Mouse (Mus musculus) gastrocnemius, adult 8-10 months (tissue): ENCODE results near the gene Nsun2. TPM values are rescaled to one million over a fixed set of nuclear protein-coding genes. Genes with fewer than 3 reads are reported as not detected.
"Not testable (repeated sequence)": the region's sequence is repeated elsewhere in the genome, so short reads cannot be mapped to it uniquely, and the experiment has no call there.

ENCODE experiments used
- DNase-seq, 2 experiments: peaks; one replicate each; pipeline ENCODE4 v3.0.0; 2022; ENCODE audit warnings: low spot score in 2 of 2
- total RNA-seq, 4 experiments: library from RNA; stranded (reverse); gene quantifications; 2 replicates each; pipeline ENCODE4 v1.2.4; 2022

Nsun2 gene
- total RNA-seq, 4 experiments from 2014 or later: 41.3 to 58.5 (median 46.7) TPM

DNA sequence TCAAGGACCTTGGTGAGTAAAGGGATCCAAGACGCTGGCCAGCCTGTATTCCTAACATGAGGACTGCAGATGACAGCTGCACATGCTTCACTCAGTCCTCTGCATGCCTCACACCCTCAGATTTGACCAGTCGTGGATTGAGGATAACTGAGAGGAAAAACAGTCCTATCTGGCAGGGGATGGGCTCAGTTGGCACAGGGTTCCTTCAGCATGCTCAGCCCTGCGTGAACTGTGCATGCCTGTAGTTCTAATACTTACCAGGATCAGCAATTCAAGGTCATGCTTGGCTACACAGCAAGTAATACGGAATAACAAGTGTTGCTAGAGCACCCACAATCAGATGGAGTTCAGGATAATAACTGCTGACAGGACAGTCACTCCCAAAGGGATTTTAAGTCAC is 98.1 kb downstream of the Nsun2 start:
- no peak for DNase-seq

DNA sequence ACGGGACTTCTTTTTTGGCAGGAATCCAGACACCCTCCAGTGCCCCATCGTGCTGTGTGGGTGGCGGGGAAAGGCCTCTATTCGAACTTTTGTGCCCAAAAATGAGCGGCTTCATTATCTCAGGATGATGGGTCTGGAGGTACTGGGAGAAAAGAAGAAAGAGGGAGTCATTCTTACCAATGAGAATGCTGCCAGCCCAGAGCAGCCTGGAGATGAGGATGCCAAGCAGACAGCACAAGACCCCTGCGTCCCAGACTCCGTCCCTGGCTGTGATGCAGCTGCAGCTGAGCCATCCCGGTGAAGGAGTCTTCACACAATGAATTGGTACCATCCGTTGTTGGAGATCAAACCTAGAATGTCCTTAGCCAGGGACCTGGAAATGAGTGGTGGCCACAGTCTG is 100.0 kb downstream of the Nsun2 start:
- DNase-seq: no peak

DNA sequence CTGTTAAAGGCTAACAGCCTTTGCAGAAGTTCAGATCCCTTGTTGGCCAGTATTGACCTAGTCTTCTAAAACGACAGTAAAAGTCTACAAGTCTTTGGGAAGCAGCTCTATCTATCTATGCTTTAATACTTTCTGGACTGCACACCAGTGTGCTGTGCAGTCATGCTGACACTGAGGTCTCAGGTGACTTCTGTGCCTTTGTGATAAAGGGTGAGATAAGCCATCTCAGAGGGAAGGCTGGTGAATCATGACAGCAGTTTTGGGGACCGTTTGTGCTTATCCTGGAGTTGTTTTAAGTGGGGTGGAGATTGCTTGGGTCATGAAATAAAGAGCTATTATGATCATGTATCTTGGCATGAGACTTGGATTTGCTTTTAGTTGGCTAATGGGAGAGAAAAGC is 100.4 kb downstream of the Nsun2 start:
- DNase-seq: no peak

DNA sequence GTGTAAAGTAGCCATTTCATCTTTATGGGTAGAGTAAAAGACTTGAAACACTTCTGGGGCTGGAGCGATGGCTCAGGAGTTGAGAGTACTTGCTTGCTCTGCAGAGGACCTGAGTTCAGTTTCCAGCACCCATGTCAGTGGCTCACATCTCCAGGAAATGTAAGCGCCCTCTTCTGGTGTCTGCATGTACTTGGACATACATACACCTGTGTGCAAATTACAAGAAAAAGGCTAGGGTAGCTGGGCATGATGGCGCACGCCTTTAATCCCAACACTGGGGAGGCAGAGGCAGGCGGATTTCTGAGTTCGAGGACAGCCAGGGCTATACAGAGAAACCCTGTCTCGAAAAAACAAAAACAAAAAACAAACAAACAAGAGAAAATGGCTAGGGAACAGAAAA is 102.3 kb downstream of the Nsun2 start:
- not testable (repeated sequence) for DNase-seq

DNA sequence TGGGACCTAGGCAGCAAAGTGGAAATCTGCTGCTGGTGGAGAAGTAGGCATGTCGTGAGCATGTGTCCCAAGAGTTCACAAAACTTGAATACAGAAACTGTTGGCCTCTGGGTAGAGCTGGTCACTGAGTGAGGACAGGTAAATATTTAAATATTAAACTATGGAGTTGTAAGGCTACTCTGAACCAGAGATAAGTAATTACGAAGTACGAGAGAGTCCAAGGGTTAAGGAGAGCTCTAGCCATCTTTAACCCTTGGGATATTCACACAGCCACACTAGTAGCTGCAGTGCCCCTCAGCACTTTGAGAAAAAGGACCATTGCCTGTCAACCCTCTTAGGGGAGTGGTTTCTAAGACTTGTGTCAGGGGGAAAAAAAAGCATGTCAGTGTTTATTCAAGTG is 102.8 kb downstream of the Nsun2 start:
- DNase-seq: no peak

DNA sequence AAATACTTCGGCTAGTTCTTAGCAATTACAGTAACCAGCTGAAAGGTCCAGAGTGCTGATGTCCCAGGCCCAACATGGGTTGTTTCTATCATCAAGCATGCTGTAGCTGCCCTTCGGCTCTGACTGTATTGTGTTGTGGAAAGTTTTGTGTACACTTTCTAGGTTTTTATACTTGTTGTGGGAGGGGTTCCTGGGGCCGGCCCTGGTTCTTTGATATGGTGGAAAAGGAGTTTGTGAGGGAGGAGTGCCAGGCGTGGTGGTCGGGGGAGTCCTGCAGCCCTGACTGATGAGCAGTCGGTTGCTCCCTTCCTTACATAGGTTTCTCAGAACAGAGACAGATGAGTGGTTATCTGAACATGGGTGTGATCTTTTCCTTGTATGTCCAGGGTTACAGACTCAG is 103.3 kb downstream of the Nsun2 start:
- no peak for DNase-seq

DNA sequence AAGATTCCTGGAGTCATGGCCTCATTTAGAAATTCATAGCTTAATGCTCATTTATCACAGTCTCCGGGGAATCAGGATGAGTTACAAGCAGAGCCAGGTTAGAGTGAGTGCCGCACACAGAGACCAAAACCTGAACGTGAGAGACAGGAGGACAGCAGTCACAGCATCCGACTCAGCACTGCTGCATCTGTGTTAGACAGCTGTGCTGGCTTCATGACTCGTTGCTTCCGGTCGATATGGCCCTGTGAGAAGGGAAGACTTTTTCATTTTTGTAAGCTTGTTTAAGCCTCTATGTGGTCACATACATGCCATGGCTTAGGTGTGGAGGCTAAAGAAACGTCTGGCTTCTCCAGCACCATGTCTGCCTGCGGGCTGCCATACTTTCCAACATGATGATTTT is 104.1 kb downstream of the Nsun2 start:
- DNase-seq: no peak

DNA sequence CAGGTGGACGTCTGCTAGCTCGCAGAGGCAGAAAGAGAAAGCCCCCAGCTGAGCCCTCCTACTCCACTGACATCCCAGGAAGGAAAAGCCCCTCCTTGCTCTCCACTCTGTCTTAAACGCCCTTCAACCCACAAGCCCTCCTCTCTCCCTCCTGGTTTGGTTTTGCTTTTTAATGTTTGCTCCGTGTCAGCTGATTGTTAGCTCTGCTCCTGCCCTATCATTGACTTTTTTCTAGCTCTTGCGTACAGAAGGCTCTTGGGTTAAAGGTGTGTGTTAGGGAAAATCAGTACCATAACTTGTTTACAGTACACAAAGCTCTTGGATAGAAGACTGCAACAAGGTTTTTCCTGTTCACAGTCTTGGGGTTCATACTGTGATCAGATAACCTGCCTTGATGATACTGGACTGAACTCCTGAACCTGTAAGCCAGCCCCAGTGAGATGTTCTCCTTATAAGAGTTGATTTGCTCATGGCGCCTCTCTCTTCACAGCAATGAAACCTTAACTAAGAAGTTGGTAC is 104.6 kb downstream of the Nsun2 start:
- DNase-seq: no peak

DNA sequence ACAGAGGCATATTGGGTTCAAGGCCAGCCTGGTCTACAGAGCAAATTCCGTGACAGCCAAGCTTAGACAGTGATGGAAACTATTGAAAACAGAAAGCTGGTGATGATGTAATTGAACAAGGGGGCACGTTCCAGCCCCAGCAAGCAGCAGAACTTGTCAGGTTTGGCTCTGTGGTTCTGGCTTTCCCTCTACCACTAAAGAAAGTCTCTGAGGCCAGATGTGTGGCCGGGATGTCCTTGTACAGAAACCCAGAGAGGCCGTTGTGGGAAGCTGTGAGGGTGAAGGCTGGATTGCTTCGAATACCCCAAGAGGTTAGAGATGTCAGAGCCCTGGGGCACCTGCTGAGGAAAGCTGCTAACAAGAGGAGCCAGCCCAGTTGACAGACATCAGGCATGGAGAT is 105.7 kb downstream of the Nsun2 start:
- no peak for DNase-seq

DNA sequence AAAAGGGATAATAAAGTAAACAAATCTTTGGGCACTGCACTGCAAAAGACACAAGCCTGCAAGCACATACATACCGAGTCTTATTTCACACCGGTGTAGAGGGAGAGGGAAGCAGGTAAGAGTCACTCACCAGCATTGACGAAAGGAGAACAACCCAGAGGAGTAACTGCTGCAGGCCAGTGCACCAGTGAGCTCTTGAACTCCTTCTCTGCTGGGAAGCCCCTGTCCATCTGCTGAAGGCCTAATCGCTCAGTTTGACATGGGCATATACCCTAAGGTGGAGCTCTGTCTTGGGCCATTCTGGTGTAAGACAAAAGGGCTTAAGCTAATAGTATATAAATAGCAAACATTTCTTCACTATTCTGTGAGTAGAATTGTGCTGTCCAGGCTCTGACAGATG is 106.6 kb downstream of the Nsun2 start:
- DNase-seq: no peak

DNA sequence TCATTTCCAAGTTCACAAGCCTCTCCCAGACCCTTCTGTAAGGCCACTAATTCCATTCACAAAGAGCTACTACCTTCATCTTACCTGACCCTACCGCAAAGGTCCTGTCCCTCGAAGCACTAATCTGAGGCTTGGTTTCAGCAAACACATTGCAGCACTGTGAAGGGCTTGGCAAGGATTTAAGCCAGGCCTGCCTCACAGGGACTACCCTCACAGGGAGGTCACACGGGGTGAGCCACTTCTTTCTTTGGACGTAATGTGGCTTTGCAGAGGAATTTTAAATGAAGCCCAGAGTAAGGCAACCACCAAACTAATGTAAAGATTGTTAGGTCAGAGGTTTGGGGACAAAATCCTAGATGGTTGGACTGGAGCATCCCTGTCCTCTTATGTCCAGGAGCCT is 107.0 kb downstream of the Nsun2 start:
- DNase-seq: no peak

DNA sequence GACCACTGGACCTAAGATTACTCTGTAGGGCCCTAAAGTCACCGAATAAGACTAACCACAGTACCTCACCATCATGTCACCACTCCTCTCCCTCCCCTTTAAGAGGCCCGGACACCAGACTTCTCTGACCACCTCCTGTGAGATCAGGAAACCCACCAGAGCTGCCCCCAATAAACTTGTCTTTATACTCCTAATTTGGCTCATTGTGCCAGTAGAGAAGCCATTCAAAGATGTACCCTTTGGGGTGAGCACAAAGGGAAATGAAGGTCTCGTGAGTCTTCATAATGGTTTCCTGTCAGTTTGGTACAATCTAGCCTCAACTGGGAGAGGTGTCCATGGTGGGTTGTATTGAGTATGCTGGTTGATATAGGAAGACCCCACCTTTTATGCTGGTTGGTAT is 107.5 kb downstream of the Nsun2 start:
- DNase-seq: no peak

DNA sequence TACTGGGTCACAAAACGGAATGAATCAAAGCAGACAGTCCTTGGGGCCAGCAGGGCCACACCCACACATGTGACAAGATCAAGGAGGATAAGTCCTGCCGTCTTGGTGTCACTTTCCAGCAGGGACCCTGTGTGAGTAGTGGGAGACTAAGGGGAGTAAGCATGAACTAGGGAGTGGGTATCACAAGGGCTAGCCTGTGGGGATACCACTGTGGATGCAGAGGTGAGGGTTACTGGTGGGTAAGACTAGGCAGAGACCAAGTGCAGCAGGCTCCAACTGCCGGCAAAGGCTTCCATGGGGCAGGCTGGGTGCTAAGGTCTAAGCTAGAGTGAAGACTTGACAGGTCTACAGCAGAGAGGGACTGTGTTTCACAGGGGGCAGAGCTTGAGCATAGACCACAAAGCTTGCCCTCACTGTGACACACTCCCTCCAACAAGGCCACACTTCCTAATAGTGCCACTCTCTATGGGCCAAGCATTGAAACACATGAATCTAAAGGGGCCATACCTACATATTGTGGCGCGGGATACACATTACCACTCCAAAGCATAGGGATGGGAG is 109.2 kb downstream of the Nsun2 start:
- no peak for DNase-seq

DNA sequence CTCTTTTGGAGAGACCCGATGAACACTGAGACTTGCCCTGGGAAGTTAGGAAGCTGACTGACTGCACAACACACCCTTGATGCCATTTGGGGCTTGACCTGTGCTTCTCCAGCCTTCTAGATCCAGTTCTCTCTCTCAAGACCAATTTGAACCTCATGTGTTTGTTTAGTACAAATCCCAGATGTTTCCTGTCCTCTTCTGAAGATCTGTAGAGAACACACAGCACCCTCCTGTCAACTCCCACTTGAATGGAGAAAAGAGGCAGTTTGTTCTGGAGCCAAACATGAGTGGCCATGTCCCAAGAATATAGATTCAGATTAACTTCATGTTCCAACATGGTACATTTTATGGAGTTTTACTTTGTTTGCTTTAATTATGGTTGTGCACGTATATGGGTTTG is 110.4 kb downstream of the Nsun2 start:
- DNase-seq: no peak

DNA sequence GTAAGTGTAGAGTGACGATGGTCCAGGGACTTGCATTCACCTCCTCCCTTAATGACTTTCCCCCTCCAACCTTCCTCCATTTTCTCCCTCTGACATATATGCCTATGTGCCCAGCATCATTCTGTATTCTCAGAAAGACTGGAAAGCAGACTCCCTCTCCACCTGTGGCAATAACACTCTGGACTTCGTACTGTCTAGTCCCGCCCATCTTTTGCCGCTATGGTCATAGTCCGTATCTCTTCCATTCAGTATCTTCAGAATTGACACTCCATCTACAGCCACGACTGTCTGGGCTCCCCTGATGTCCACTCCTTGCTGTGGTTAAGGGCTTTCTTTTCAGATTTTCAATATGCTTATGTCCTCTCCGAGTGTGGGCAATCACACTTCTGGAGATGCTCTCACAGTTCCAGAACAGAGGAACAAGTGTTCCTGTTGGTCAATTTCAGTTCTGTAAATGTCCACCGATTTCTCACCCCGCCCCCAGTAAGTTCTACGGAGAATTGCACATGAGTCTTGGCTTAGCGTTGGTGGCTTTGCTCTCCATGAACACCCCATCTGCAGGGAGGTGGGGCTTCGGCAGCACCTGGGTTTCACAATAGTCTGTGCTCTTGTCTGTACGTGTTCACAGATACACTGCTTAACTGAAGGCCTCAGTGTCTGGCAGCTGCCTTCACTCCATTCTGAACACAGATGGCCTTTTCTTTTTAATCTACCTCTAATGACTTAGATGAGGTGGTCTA is 111.1 kb downstream of the Nsun2 start:
- DNase-seq: no peak

DNA sequence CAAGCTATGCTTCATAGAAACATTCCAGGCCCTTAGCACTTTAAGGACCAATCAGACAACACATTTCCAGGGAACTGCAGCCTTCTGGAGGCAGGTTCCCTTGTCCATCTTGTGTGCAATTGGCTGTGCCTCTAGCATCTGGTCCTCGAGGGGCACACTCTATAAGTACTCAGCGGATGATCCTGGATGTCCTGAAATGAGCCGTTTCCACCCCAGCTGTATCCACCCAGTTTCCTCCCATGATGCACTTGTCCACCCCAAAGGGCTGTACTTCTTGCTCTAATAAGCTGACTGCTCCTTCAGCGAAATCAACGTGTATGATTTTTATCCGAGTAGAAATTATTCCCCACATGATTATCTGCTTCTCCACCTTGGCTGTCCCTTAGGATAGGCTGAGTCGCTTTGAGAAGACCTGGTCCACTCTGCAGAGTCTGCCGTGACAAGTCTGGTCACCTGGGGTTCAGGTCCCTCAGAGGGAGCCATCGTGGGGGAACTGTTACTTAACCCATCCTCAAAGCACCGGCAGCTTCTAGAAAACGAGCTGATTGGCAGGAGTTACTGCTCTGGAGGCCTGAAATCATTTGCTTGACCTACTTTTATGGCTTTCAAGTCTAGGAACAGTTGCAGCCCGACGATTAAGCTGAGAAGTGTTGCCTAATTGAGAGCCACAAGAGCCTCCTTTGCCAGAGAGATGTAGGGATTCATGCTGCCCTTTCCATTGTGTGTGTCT is 112.3 kb downstream of the Nsun2 start:
- DNase-seq: no peak

DNA sequence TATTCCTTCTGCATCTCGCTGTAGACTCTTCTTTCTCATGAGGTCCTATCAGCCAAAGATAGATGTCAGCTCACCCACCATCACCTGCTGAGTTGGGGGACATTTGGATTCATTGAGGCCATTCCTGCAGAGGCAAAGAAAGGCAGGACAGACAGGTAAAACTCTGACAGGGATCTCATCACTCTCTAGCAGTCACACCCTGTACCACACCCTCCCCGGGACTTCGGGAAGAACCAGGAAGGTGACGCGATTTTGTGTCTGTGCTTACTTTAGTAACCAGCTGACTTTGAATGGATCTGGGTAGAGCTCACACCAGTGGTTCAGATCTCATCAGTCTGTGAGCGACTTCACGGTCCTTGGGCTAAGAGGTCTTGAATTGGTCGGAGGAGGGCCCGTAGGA is 112.9 kb downstream of the Nsun2 start:
- no peak for DNase-seq

DNA sequence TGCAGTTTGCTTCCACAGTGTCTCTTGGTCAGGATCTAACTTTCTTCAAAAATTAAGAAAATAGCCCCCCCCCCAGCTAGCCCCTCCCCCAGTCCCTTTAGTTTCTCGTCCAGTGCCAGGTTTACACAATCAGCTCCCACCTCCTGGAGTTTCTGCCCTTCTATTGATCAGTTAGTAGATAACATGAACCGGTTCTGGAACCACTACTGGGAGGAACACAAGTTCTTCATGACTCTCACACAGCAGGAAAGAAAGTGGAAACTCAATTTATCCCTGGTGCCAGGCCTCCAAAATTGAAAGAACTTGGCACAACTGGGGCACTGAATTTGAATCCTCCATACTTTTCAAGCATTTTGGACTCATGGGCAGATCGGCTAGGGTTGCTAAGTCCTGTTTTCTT is 121.0 kb downstream of the Nsun2 start:
- no peak for DNase-seq

DNA sequence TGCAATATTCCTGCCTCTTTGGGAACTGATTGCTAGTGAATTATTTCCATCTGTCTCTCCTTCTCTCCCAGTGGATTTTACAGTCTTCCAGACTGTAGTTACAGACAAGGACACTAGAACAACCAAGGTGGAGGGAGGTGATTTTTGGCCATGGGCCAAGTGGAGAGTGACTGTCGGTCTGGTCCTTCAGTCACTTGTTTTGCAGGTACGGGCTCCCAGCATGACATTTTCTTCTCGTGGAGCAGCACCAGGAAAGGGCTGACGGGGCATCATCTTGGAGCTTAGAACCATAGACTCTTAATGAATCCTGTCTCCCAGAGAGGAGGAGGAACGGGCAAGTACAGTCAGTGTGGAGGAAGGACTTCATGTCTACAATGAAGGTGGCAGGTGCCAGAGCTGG is 138.6 kb downstream of the Nsun2 start:
- no peak for DNase-seq

DNA sequence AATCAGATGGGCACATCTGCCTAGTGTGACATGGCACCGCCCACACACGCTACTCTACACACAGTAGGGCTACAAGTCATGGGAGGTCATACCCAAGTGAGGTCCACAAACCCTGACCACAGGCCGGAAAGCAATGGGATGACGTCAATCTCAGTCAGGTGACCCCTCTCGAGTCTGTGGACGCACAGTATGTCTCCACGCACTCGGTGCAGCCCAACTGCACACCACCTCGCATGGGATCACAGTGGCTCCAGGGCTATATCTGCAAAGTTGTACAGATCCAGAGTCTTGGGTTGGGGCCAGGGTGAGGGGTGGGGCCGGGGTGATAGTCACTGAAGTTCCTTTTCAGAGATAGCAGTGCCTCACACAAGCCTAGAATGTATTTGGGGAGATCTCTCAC is 139.0 kb downstream of the Nsun2 start:
- DNase-seq: no peak

DNA sequence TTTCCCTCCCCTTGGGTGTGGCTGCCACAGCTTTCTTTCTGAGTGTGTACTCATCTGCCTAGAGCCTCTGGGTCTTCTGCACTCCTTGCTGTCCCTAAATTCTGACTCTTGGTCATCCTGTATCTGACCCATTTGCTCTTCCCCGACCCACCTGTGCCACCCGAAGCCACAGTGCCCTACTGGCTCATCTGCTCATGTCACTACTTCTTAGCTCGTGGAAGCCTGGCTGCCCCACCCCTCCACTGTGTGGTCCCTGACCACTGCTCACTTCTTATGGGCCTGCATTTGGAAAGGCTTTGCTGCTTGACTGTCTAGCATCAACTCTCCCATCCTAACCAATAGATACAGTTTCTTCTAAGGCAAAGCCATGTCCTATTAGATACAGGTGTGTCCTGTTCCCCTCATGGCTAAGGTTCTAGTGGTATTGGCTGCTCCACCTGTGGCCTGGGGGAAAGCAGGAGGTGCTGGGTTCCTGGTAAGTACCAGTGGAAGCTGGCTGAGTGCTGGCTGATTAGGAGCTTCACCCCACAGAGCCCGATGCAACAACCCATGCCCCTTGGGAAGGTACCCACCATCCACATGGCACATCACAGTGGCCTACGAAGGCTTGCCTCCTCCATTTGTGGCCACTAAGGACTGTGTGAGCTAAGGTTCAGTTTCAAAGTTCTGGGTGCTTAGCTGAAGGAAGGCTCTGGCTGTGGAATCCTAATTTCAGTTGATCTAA is 139.8 kb downstream of the Nsun2 start:
- no peak for DNase-seq
